Mouse (Mus musculus): Measurements from ENCODE around the gene Ifi206.

The Ifi206 gene

DNA sequence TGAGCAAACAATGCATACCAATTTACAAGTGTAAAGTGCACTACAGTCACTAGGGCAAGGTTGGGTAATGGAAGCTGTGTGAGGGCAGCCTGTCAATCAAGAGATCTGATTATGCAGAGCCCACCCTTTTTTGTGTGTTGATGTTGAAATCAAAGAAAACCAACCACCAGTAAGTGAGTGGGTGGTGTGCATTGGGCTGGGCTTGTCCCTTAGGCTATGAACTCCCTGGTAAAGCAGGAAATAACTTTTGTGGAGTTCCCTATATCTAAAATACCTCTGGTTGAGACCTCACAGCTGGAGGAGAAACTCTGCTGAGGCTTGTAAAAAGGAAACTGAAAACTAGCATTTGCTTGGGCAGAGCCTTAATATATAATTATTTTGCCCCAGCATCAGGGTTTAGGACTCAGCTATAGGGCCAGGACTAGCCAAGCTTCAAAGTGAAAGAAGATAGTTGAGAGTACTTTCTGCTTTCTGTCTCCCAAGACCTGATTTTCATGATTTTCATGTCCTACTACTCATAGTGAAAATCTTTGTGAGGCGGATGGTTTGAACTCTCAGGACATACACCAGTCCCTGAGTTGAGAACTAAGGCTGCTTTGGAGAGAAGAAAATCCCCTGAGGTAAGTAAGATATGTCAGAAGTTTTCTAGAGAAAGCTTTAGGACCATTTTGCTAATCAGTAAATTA, 71.8 kb downstream of the Ifi206 start:
- DNase-seq (ENCODE audit: low spot score), result no peak

- no peak for DNase-seq (ENCODE audit: low spot score)
Measured at GRCm38 (mm10) chr1:173418516-173418915, 72.3 kb downstream of the Ifi206 start.
